Mouse (Mus musculus): ENCODE results near the gene Map2k1. TPM values are rescaled to one million over a fixed set of nuclear protein-coding genes. Genes with fewer than 3 reads are reported as not detected.
A peak's percentile ranks its signal among the peaks of the same experiment; 100 is the strongest.

Map2k1 gene
- polyA plus RNA-seq, 1 experiment from 2014 or later = 77.1 TPM

GRCm38 (mm10) chr9:64242381-64242831, 11.0 kb downstream of the Map2k1 start:
- H3K9me3 ChIP-seq = no peaks in the 10 kb centered on the region
- no peak overlapping the region for H3K4me2 ChIP-seq
- 81% methylated on average over 6 of the region's 6 CpGs for WGBS
- H3K27me3 ChIP-seq = no peaks in the 10 kb centered on the region
- H3K4me1 ChIP-seq (replicated peaks) = peaks cover 10% of the 10 kb centered on the region
- no peak overlapping the region for H3K4me3 ChIP-seq (replicated peaks)
- no peak for ATAC-seq (ENCODE audit: insufficient number of reproducible peaks, insufficient read depth, low FRiP score, low TSS enrichment, low read depth)
- peaks cover 12% of the 10 kb centered on the region for H3K36me3 ChIP-seq
- H3K9ac ChIP-seq (replicated peaks) = no peak overlapping the region
- no peak overlapping the region for H3K27ac ChIP-seq

GRCm38 (mm10) chr9:64240681-64241080, 12.8 kb downstream of the Map2k1 start:
- Histone ChIP-seq H3K27ac (0 out of 2 replicates have a peak overlapping the region, but pooled peaks have one; percentile 25), H3K4me3 (replicated peaks) (no peak overlapping the region)

GRCm38 (mm10) chr9:64240116-64240515, 13.3 kb downstream of the Map2k1 start:
- no peaks in the 10 kb centered on the region for H3K27me3 ChIP-seq
- H3K4me1 ChIP-seq (replicated peaks) = peaks cover 10% of the 10 kb centered on the region
- H3K36me3 ChIP-seq = 0 out of 2 replicates have a peak, but pooled peaks cover 9% of the 10 kb centered on the region
- H3K9ac ChIP-seq (replicated peaks) = no peak overlapping the region
- H3K4me3 ChIP-seq (replicated peaks) = no peak overlapping the region
- H3K9me3 ChIP-seq = no peaks in the 10 kb centered on the region
- 11% methylated on average over 2 of the region's 2 CpGs for WGBS
- H3K4me2 ChIP-seq = no peak overlapping the region
- no peak for ATAC-seq (ENCODE audit: insufficient number of reproducible peaks, insufficient read depth, low FRiP score, low TSS enrichment, low read depth)
- H3K27ac ChIP-seq = no peak overlapping the region

More at GRCm38 (mm10) chr9:64240681-64241080, 12.8 kb downstream of the Map2k1 start:
- peaks cover 10% of the 10 kb centered on the region for H3K4me1 ChIP-seq (replicated peaks)
- H3K4me2 ChIP-seq = no peak overlapping the region
- no peaks in the 10 kb centered on the region for H3K27me3 ChIP-seq
- no peak overlapping the region for H3K9ac ChIP-seq (replicated peaks)
- H3K9me3 ChIP-seq = no peaks in the 10 kb centered on the region
- no peak for ATAC-seq (ENCODE audit: insufficient number of reproducible peaks, insufficient read depth, low FRiP score, low TSS enrichment, low read depth)
- peaks cover 12% of the 10 kb centered on the region for H3K36me3 ChIP-seq
- 19% methylated on average over 8 of the region's 8 CpGs for WGBS

GRCm38 (mm10) chr9:64236056-64236455, 17.4 kb downstream of the Map2k1 start:
- Histone ChIP-seq H3K4me2 (no peak overlapping the region), H3K4me1 (replicated peaks) (peaks cover 21% of the 10 kb centered on the region), H3K27ac (no peak overlapping the region), H3K36me3 (peaks cover 6% of the 10 kb centered on the region; the same call in 1 of the 2 replicates), H3K9ac (replicated peaks) (no peak overlapping the region), H3K4me3 (replicated peaks) (no peak overlapping the region), H3K9me3 (no peaks in the 10 kb centered on the region), H3K27me3 (no peaks in the 10 kb centered on the region)
- 93% methylated on average over 7 of the region's 7 CpGs for WGBS
- ATAC-seq (ENCODE audit: insufficient number of reproducible peaks, insufficient read depth, low FRiP score, low TSS enrichment, low read depth) = no peak

GRCm38 (mm10) chr9:64234768-64235435, 18.5 kb downstream of the Map2k1 start, which contains the start of gene Uchl4:
TSS of gene Uchl4 (plus strand) at chr9:64235201.
- no peak for ATAC-seq (ENCODE audit: insufficient number of reproducible peaks, insufficient read depth, low FRiP score, low TSS enrichment, low read depth)
- Histone ChIP-seq H3K9ac (replicated peaks) (no peak within 1 kb of the TSS), H3K4me2 (no peak within 1 kb of the TSS), H3K4me1 (replicated peaks) (peaks cover 12% of the 10 kb centered on the region), H3K27me3 (no peaks in the 10 kb centered on the region), H3K9me3 (no peaks in the 10 kb centered on the region), H3K36me3 (peaks cover 6% of the 10 kb centered on the region; the same call in 1 of the 2 replicates), H3K4me3 (replicated peaks) (no peak within 1 kb of the TSS), H3K27ac (peak within 1 kb of the TSS; percentile 4)
- WGBS = 87% methylated on average over 8 of the region's 8 CpGs

- H3K4me3 ChIP-seq (replicated peaks) = no peak overlapping the region
- ATAC-seq (ENCODE audit: insufficient number of reproducible peaks, insufficient read depth, low FRiP score, low TSS enrichment, low read depth) = no peak
- H3K4me1 ChIP-seq (replicated peaks) = peaks cover 19% of the 10 kb centered on the region
- H3K27ac ChIP-seq = 0 out of 2 replicates have a peak overlapping the region, but pooled peaks have one; percentile 4
- H3K4me2 ChIP-seq = no peak overlapping the region
- H3K9ac ChIP-seq (replicated peaks) = no peak overlapping the region
- H3K27me3 ChIP-seq = no peaks in the 10 kb centered on the region
- H3K9me3 ChIP-seq = no peaks in the 10 kb centered on the region
- peaks cover 6% of the 10 kb centered on the region; the same call in 1 of the 2 replicates for H3K36me3 ChIP-seq
- WGBS = 44% methylated on average over 5 of the region's 5 CpGs
These were observed 19.8 kb downstream of the Map2k1 start for GRCm38 (mm10) chr9:64233656-64234055.

GRCm38 (mm10) chr9:64232257-64232957, 21.0 kb downstream of the Map2k1 start:
- H3K9me3 ChIP-seq = no peaks in the 10 kb centered on the region
- no peaks in the 10 kb centered on the region for H3K27me3 ChIP-seq
- WGBS = 79% methylated on average over 9 of the region's 9 CpGs
- H3K4me3 ChIP-seq (replicated peaks) = no peak overlapping the region
- H3K27ac ChIP-seq = peak overlapping the region; percentile 70
- H3K4me2 ChIP-seq = no peak overlapping the region
- peaks cover 22% of the 10 kb centered on the region for H3K4me1 ChIP-seq (replicated peaks)
- H3K9ac ChIP-seq (replicated peaks) = 0 out of 2 replicates have a peak overlapping the region, but pooled peaks have one; percentile 18
- peaks cover 6% of the 10 kb centered on the region; the same call in 1 of the 2 replicates for H3K36me3 ChIP-seq
- no peak for ATAC-seq (ENCODE audit: insufficient number of reproducible peaks, insufficient read depth, low FRiP score, low TSS enrichment, low read depth)

GRCm38 (mm10) chr9:64231674-64232073, 21.8 kb downstream of the Map2k1 start:
- Histone ChIP-seq H3K4me1 (replicated peaks) (peaks cover 22% of the 10 kb centered on the region), H3K9me3 (no peaks in the 10 kb centered on the region), H3K27me3 (no peaks in the 10 kb centered on the region), H3K4me3 (replicated peaks) (no peak overlapping the region), H3K27ac (peak overlapping the region; percentile 70), H3K4me2 (no peak overlapping the region), H3K9ac (replicated peaks) (no peak overlapping the region), H3K36me3 (peaks cover 6% of the 10 kb centered on the region; the same call in 1 of the 2 replicates)
- ATAC-seq (ENCODE audit: insufficient number of reproducible peaks, insufficient read depth, low FRiP score, low TSS enrichment, low read depth) = no peak
- 83% methylated on average over 3 of the region's 3 CpGs for WGBS

- Histone ChIP-seq H3K9ac (replicated peaks) (no peak overlapping the region), H3K4me1 (replicated peaks) (peaks cover 22% of the 10 kb centered on the region), H3K9me3 (no peaks in the 10 kb centered on the region), H3K4me2 (no peak overlapping the region), H3K36me3 (peaks cover 3% of the 10 kb centered on the region; the same call in 1 of the 2 replicates), H3K27me3 (no peaks in the 10 kb centered on the region), H3K27ac (peak overlapping the region; percentile 70; the same call in 1 of the 2 replicates), H3K4me3 (replicated peaks) (no peak overlapping the region)
- 68% methylated on average over 5 of the region's 5 CpGs for WGBS
- no peak for ATAC-seq (ENCODE audit: insufficient number of reproducible peaks, insufficient read depth, low FRiP score, low TSS enrichment, low read depth)
These were observed 22.3 kb downstream of the Map2k1 start for GRCm38 (mm10) chr9:64231171-64231570.

GRCm38 (mm10) chr9:64228972-64229371, 24.5 kb downstream of the Map2k1 start:
- peaks cover 22% of the 10 kb centered on the region for H3K4me1 ChIP-seq (replicated peaks)
- no peak overlapping the region for H3K4me3 ChIP-seq (replicated peaks)
- H3K4me2 ChIP-seq = no peak overlapping the region
- no peaks in the 10 kb centered on the region for H3K9me3 ChIP-seq
- ATAC-seq (ENCODE audit: insufficient number of reproducible peaks, insufficient read depth, low FRiP score, low TSS enrichment, low read depth) = no peak
- H3K36me3 ChIP-seq = no peaks in the 10 kb centered on the region
- no peaks in the 10 kb centered on the region for H3K27me3 ChIP-seq
- H3K27ac ChIP-seq = no peak overlapping the region; the same call in 1 of the 2 replicates
- no peak overlapping the region for H3K9ac ChIP-seq (replicated peaks)

- Histone ChIP-seq H3K4me3 (replicated peaks) (no peak overlapping the region), H3K36me3 (no peaks in the 10 kb centered on the region; the same call in 1 of the 2 replicates), H3K4me1 (replicated peaks) (peaks cover 22% of the 10 kb centered on the region), H3K9me3 (no peaks in the 10 kb centered on the region), H3K4me2 (no peak overlapping the region), H3K27ac (no peak overlapping the region), H3K27me3 (no peaks in the 10 kb centered on the region), H3K9ac (replicated peaks) (no peak overlapping the region)
- no peak for ATAC-seq (ENCODE audit: insufficient number of reproducible peaks, insufficient read depth, low FRiP score, low TSS enrichment, low read depth)
- WGBS = 85% methylated on average over 12 of the region's 12 CpGs
These were observed 25.7 kb downstream of the Map2k1 start for GRCm38 (mm10) chr9:64227736-64228135.
